Mouse (Mus musculus) cortical plate, adult 2 months (tissue): ENCODE data around the gene Lgr6. TPM values are rescaled to one million over a fixed set of nuclear protein-coding genes. Genes with fewer than 3 reads are reported as not detected.

Experiments used
- H3K27ac ChIP-seq: fragments of 200-500 bp; 2 replicates; pipeline ENCODE4 v1.5.1; 2012; ENCODE audit warnings: low read length, control low read depth, inconsistent platforms; ENCODE audit not compliant: insufficient read depth
- H3K4me1 ChIP-seq: fragments of 200-500 bp; 2 replicates; pipeline ENCODE4 v1.6.1; 2011; ENCODE audit warnings: low read length; ENCODE audit not compliant: control insufficient read depth, insufficient read depth
- H3K4me3 ChIP-seq: fragments of 200-500 bp; 2 replicates; pipeline ENCODE4 v1.5.1; 2011; ENCODE audit warnings: mild to moderate bottlenecking, low read length, control low read depth; ENCODE audit not compliant: insufficient read depth
- CTCF ChIP-seq: fragments of 200-500 bp; IDR thresholded peaks from 2 replicates; pipeline ENCODE4 v1.5.1; 2011; ENCODE audit warnings: mild to moderate bottlenecking, control low read depth, low read length; ENCODE audit not compliant: insufficient read depth; ENCODE audit errors: extremely low read depth
- POLR2A ChIP-seq: fragments of 200-500 bp; IDR thresholded peaks from 2 replicates; pipeline ENCODE4 v1.6.1; 2011; ENCODE audit warnings: mild to moderate bottlenecking, low read length, control low read depth; ENCODE audit not compliant: insufficient read depth; ENCODE audit errors: extremely low read depth
- polyA plus RNA-seq: library from polyadenylated mRNA; depleted of rRNA; stranded (reverse); fragments of >200 nt; gene quantifications from 2 replicates; pipeline ENCODE4 v1.2.3, GENCODE M21; 2012

Lgr6 gene
- polyA plus RNA-seq, 1 experiment = 1.5 TPM

DNA sequence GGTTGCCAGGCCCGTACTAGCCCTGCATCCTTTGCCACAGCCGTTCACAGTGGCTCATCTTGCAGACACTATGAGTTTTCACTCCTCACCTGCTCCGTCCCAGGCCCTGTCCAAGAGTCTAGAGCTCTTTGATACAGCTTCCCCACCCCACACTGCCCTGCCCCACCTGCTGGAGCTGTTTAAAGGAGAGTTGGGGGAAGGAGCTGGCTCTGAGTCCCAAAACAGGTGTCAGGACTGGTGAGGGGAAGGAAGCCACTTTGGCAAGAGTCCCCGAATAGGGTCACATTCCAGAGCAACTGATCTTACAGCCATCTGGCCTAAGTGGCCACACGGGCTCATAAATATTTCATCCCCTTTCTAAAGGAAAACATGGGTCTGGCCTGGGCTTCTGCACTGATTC lies 51.0 kb downstream of the Lgr6 start:
- no peak overlapping the region for H3K27ac ChIP-seq
- no peaks in the 10 kb centered on the region for H3K4me1 ChIP-seq
- no peak overlapping the region for H3K4me3 ChIP-seq
- TF ChIP-seq POLR2A = no peak
- no peak for TF ChIP-seq CTCF

- Histone ChIP-seq H3K4me3 (no peak overlapping the region), H3K4me1 (no peaks in the 10 kb centered on the region), H3K27ac (no peak overlapping the region)
- TF ChIP-seq POLR2A (no peak), CTCF (no peak)
Measured at GRCm38 (mm10) chr1:135044439-135044838, 60.6 kb downstream of the Lgr6 start.

GRCm38 (mm10) chr1:135036297-135036696 lies 68.8 kb downstream of the Lgr6 start:
- H3K4me1 ChIP-seq = no peaks in the 10 kb centered on the region
- H3K4me3 ChIP-seq = no peak overlapping the region
- no peak overlapping the region for H3K27ac ChIP-seq
- TF ChIP-seq CTCF = no peak

DNA sequence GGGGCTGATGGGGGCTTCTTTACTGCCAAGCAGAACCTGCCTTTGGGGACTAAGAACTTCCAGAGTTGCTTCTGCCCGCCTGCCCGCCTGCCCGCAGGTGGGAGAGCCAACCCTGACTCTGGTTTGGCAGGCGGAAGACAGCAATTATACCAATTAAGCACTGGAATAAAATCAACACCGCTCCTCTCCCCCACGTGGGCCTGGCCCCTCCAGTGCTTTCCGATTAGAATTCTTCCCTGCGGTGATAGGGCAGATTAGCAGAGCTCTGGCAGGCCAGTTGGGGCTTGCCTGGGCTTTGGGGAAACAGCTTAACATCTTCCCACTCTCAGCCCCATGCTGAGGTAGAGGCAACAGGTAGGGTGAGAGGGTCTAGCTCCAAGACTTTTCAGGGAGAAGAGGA lies 72.4 kb downstream of the Lgr6 start:
- TF ChIP-seq POLR2A = no peak
- H3K4me1 ChIP-seq = no peaks in the 10 kb centered on the region
- H3K4me3 ChIP-seq = no peak overlapping the region
- no peak overlapping the region for H3K27ac ChIP-seq

GRCm38 (mm10) chr1:135030121-135030520 lies 75.0 kb downstream of the Lgr6 start:
- Histone ChIP-seq H3K27ac (no peak overlapping the region), H3K4me3 (no peak overlapping the region), H3K4me1 (no peaks in the 10 kb centered on the region)
- TF ChIP-seq CTCF = no peak

DNA sequence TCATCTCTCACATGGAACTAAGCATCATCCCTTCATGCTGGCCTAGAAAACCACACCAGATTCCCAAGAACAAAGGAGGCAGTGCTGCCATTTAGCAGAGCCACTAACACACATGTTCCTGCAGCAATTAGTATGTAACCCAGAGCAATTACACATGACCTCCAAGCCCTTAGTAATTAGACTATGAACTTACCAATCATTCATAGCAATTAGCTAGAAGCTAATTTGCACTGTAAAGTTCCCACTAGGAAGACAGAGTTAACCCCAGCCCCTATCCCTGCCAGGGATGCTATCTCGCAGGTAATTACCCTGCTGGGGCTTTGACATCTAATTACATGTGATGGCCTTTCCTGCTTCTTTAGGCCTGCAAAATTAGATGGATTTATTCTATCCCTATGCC lies 78.8 kb downstream of the Lgr6 start:
- H3K27ac ChIP-seq = no peak overlapping the region
- H3K4me1 ChIP-seq = no peaks in the 10 kb centered on the region
- TF ChIP-seq POLR2A (no peak), CTCF (no peak)
- no peak overlapping the region for H3K4me3 ChIP-seq

GRCm38 (mm10) chr1:135023583-135023982 lies 81.5 kb downstream of the Lgr6 start:
- H3K4me3 ChIP-seq = no peak overlapping the region
- H3K4me1 ChIP-seq = peaks cover 3% of the 10 kb centered on the region
- TF ChIP-seq POLR2A = no peak
- 0 out of 2 replicates have a peak, but pooled peaks have one; percentile 12 for TF ChIP-seq CTCF
- no peak overlapping the region for H3K27ac ChIP-seq

- H3K4me1 ChIP-seq = peaks cover 4% of the 10 kb centered on the region
- no peak overlapping the region for H3K27ac ChIP-seq
- TF ChIP-seq POLR2A (no peak), CTCF (no peak)
- no peak overlapping the region for H3K4me3 ChIP-seq
Measured at GRCm38 (mm10) chr1:135021936-135022335, 83.1 kb downstream of the Lgr6 start.

GRCm38 (mm10) chr1:135020970-135021369 lies 84.1 kb downstream of the Lgr6 start:
- Histone ChIP-seq H3K27ac (no peak overlapping the region), H3K4me3 (no peak overlapping the region), H3K4me1 (peaks cover 4% of the 10 kb centered on the region)
- no peak for TF ChIP-seq POLR2A
- no peak for TF ChIP-seq CTCF

DNA sequence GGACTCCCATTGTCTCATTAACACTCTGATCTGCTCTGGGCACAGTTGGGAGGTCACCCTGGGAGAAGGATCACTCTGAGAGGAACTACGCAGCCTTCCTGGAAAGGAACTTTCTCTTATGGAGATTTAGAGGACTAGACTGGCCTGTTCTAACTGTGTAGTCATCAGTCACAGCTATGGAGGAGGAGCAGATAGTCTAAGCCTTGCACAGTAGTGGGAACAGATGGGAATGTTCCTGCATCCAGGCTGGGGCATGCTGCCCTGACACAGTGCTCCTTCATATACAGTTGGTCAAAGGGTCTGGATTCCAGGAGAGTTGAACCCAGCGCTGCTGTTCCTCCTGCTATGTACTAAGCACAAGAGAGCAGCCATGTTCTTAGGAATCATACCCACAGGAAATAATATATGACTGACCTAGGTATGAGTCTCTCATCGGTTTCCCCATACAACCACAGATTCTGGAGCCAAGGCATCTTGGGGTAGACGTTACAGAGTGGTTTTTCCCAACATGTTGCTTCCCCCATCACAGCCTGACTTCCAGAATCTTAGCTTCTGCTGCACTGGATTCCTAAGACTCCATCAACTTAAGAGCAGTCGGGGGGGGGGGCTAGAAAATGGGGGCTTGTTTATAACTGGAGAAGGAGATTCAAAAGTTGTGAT lies 84.7 kb downstream of the Lgr6 start:
- Histone ChIP-seq H3K4me1 (peaks cover 4% of the 10 kb centered on the region), H3K4me3 (no peak overlapping the region), H3K27ac (no peak overlapping the region)
- TF ChIP-seq CTCF (no peak), POLR2A (no peak)
